In genomic region chr14:79473384-79473783, GRCm38 (mm10) we compare ENCODE assay signal across 16 mouse cellular contexts.
"Had no signal": no experiment of that assay in that cellular context is flagged by ENCODE, and none has a peak within 500 bp of the region (broad histone marks: within the 10 kb centered on the region; RNA-seq: fewer than 3 reads in every experiment).

No protein-coding gene starts in this region.

- H3K4me3 ChIP-seq: neural tube, embryonic 13.5 days; neural tube, embryonic 15.5 days; stomach, embryonic 15.5 days had no signal

- H3K27ac ChIP-seq: neural tube, embryonic 13.5 days; neural tube, embryonic 15.5 days; stomach, embryonic 15.5 days; stomach, postnatal 0 days had no signal

- H3K4me1 ChIP-seq: stomach, embryonic 15.5 days had no signal

- H3K9me3 ChIP-seq: neural tube, embryonic 13.5 days; neural tube, embryonic 15.5 days; stomach, embryonic 15.5 days had no signal

- H3K9ac ChIP-seq: neural tube, embryonic 13.5 days; neural tube, embryonic 15.5 days; stomach, embryonic 15.5 days had no signal

- H3K4me2 ChIP-seq: neural tube, embryonic 13.5 days; neural tube, embryonic 15.5 days; stomach, embryonic 15.5 days had no signal

- H3K27me3 ChIP-seq: neural tube, embryonic 13.5 days; neural tube, embryonic 15.5 days; stomach, embryonic 15.5 days had no signal

- DNase-seq: retina, postnatal 1 day; right cerebral cortex, adult 18-20 months; right cerebral cortex, postnatal 14 days; right cerebral cortex, postnatal 25 days; right cerebral cortex, postnatal 4 days; spleen, adult 18-20 months; thymus, adult 18-20 months; thymus, adult 2 months; thymus, postnatal 14 days; thymus, postnatal 25 days; thymus, postnatal 36 days; thymus, postnatal 4 days had no signal
